Mouse (Mus musculus): Measurements from ENCODE around the gene Pusl1.

- TF ChIP-seq CTCF (IDR thresholded peaks at IDR 0.05; ENCODE audit: low read depth) (no peak), EP300 (IDR thresholded peaks at IDR 0.05; ENCODE audit: low read depth) (no peak)
Observed at GRCm38 (mm10) chr4:155906125-155906524, 14.5 kb upstream of the Pusl1 start.

Data from liver, postnatal 0 days (tissue).